Mouse (Mus musculus) cerebellum, postnatal 25 days (tissue): ENCODE data around the gene Lrpprc.

Source experiments
- DNase-seq, 2 experiments: peaks; one replicate each; pipeline ENCODE4 v3.0.0; 2021; ENCODE audit warnings: mixed read lengths in 2 of 2

Lrpprc gene

DNA sequence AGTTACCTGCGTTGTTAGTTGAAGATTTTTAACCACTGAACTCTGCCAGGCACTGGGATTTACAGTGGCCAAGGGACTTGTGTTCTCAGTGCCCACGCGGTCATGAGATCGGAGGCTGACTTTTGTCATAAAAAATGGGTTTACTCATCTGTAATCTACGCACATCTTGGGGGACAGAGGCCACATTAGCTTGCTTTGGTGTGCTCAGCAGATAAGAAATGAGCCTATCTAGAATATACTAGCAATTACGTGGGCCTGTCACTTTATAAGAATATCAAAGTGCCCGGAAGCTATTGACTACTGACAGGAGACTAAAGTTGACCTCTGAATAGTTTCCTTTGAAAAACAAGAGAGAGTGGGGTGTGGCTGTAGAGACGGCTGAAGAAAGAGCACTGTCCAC is 131.6 kb downstream of the Lrpprc start:
- no peak for DNase-seq

DNA sequence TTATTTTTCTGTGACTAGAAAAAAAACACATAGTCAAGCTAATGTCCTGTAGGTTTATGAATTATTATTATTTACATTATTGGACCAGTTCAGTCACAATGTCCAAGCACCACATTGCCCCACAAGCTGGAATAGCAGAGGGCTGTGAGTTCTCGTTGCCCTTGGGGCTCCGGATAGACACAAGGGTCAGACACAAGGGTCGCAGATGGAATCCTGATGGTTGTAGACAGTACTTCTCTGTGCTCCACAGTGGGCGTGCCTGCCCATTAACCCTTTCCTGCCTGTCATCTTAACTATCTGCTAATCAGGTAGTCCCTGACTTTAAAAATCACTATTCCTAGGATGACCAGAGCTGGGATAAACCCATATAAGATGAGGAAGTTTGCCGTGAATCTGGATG is 132.4 kb downstream of the Lrpprc start:
- DNase-seq: no peak

GRCm38 (mm10) chr17:84657782-84658181 is 132.8 kb downstream of the Lrpprc start:
- no peak for DNase-seq

DNA sequence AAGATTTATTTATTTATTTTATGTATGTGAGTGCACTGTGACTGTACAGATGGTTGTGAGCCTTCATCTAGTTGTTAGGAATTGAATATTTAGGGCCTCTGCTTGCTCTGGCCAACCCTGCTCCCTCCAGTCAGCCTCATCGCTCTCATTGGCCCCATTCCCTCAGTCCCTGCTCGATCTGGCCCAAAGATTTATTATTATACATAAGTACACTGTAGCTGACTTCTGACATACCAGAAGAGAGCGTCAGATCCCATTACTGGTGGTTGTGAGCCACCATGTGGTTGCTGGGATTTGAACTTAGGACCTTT is 133.2 kb downstream of the Lrpprc start:
- no peak for DNase-seq

- no peak for DNase-seq
Measured at GRCm38 (mm10) chr17:84656653-84657421, 133.8 kb downstream of the Lrpprc start.

- DNase-seq: no peak
Measured at GRCm38 (mm10) chr17:84656205-84656604, 134.4 kb downstream of the Lrpprc start.
